Mouse (Mus musculus): ENCODE measurements around the gene Taf9. TPM values are rescaled to one million over a fixed set of nuclear protein-coding genes. Genes with fewer than 3 reads are reported as not detected.

The Taf9 gene
- 10 to 100 TPM; 24.1 to 32.1 TPM for total RNA-seq (2021)
- long read RNA-seq, transcript Taf9-204 (3 exons, 794 nt): major isoform, 36 of 37 reads
- long read RNA-seq, partial matches to known transcripts: 0 of 37 reads
- long read RNA-seq, other reads (novel, unspliced or antisense): 0 of 37 reads

- no peak for DNase-seq (ENCODE audit: low spot score in 2 of 2)
Observed at GRCm38 (mm10) chr13:100651439-100652186, at the start of gene Taf9. Gene Taf9 (plus strand): TSS chr13:100651579.

GRCm38 (mm10) chr13:100602239-100602902, 49.0 kb upstream of the Taf9 start:
- no peak for DNase-seq (ENCODE audit: low spot score in 2 of 2)

- no peak for DNase-seq (ENCODE audit: low spot score in 2 of 2)
Observed at GRCm38 (mm10) chr13:100603031-100603737, 48.2 kb upstream of the Taf9 start.

GRCm38 (mm10) chr13:100603738-100604095, 47.7 kb upstream of the Taf9 start:
- DNase-seq (ENCODE audit: low spot score in 2 of 2): no peak

GRCm38 (mm10) chr13:100605845-100606244, 45.5 kb upstream of the Taf9 start:
- no peak for DNase-seq (ENCODE audit: low spot score in 2 of 2)

- DNase-seq (ENCODE audit: low spot score in 2 of 2): no peak
Observed at GRCm38 (mm10) chr13:100607756-100608155, 43.6 kb upstream of the Taf9 start.

- no peak for DNase-seq (ENCODE audit: low spot score in 2 of 2)
Observed at GRCm38 (mm10) chr13:100611266-100611665, 40.1 kb upstream of the Taf9 start.

- DNase-seq (ENCODE audit: low spot score in 2 of 2): no peak
Observed at GRCm38 (mm10) chr13:100612251-100612650, 39.1 kb upstream of the Taf9 start.

GRCm38 (mm10) chr13:100612903-100613302, 38.5 kb upstream of the Taf9 start:
- no peak for DNase-seq (ENCODE audit: low spot score in 2 of 2)

- peak; percentile 20 to 42 for DNase-seq (ENCODE audit: low spot score in 2 of 2)
Observed at GRCm38 (mm10) chr13:100616181-100617087, 34.9 kb upstream of the Taf9 start, which contains the start of gene Marveld2. Gene Marveld2 (minus strand): TSS chr13:100616971.

- DNase-seq (ENCODE audit: low spot score in 2 of 2): no peak
Observed at GRCm38 (mm10) chr13:100617583-100617982, 33.8 kb upstream of the Taf9 start.

- DNase-seq (ENCODE audit: low spot score in 2 of 2): no peak
Observed at GRCm38 (mm10) chr13:100622241-100622640, 29.1 kb upstream of the Taf9 start.

GRCm38 (mm10) chr13:100634106-100634691, 17.2 kb upstream of the Taf9 start:
- no peak for DNase-seq (ENCODE audit: low spot score in 2 of 2)

GRCm38 (mm10) chr13:100642471-100643209, 8.7 kb upstream of the Taf9 start:
- no peak for DNase-seq (ENCODE audit: low spot score in 2 of 2)

- DNase-seq (ENCODE audit: low spot score in 2 of 2): no peak
Observed at GRCm38 (mm10) chr13:100648223-100648622, 3.2 kb upstream of the Taf9 start.

GRCm38 (mm10) chr13:100650550-100651438, 585 bp upstream of the Taf9 start, which contains the start of the genes Ak6 and Rad17:
Gene Ak6 (plus strand): TSS chr13:100650979.
Gene Rad17 (minus strand): TSS chr13:100651051.
- peak; percentile 95 to 98 for DNase-seq (ENCODE audit: low spot score in 2 of 2)

GRCm38 (mm10) chr13:100658091-100658490, 6.7 kb downstream of the Taf9 start:
- DNase-seq (ENCODE audit: low spot score in 2 of 2): no peak

- DNase-seq (ENCODE audit: low spot score in 2 of 2): peak; percentile 63 to 65
Observed at GRCm38 (mm10) chr13:100659864-100660456, 8.6 kb downstream of the Taf9 start.
